Mouse (Mus musculus) lung, postnatal 0 days (tissue): Measurements from ENCODE around the gene Ccdc85c.

Source experiments
- CTCF ChIP-seq: IDR thresholded peaks from 2 replicates; pipeline ENCODE4 v1.5.1; 2016; ENCODE audit warnings: antibody characterized with exemption, mild to moderate bottlenecking
- EP300 ChIP-seq: IDR thresholded peaks from 2 replicates; pipeline ENCODE4 v1.6.1; 2016; ENCODE audit warnings: antibody characterized with exemption, mild to moderate bottlenecking, control low read depth

DNA sequence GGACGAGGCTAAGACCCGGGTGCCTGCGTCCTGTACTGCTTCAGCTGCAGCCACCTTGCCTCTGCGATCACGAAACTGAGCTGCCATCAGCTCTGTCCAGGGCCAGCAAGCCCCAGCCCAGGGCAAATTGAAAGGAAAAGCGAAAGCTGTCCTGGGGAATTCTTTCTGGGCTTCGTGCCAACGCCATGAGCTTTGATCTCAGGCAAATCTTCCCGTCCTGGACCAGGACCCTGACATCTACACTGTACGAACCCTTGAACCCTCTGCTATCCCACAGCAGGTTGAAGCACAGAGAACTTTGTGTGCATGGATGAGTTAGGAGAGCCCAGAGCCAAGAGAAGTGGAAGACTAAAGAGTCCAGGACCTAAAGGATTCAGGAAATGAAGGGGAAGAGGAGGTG is 25.7 kb downstream of the Ccdc85c start:
- no peak for TF ChIP-seq CTCF
- TF ChIP-seq EP300: no peak
